Mouse (Mus musculus): ENCODE results near the gene Acot11. TPM values are rescaled to one million over a fixed set of nuclear protein-coding genes. Genes with fewer than 3 reads are reported as not detected.

Gene Acot11
- 10 to 100 TPM; 34.3 to 39.8 TPM for total RNA-seq (2021)

- intact Hi-C loops (cut with DNase I) = loop anchor here (1.0 to 5.0 kb wide), 2 partner anchors 182 to 357 kb away; no protein-coding TSS in a partner anchor
- peak; percentile 64 to 65 for DNase-seq
Measured at GRCm38 (mm10) chr4:106804910-106805274, at the start of gene Acot11. TSS of gene Acot11 (minus strand) at chr4:106804998.

- intact Hi-C loops (cut with DNase I) = no loop called here
- DNase-seq = peak; percentile 14 to 23
Measured at GRCm38 (mm10) chr4:106848290-106849092, 43.7 kb upstream of the Acot11 start.

- intact Hi-C loops (cut with DNase I) = no loop called here
- DNase-seq = peak; percentile 55 to 62
Measured at GRCm38 (mm10) chr4:106847591-106848289, 42.9 kb upstream of the Acot11 start.

- intact Hi-C loops (cut with DNase I) = no loop called here
- no peak for DNase-seq
Measured at GRCm38 (mm10) chr4:106842561-106842960, 37.8 kb upstream of the Acot11 start.

- DNase-seq = no peak
- intact Hi-C loops (cut with DNase I) = loop anchor here (2.0 kb wide), 1 partner anchor 21 kb away; no protein-coding TSS in a partner anchor
Measured at GRCm38 (mm10) chr4:106841856-106842255, 37.1 kb upstream of the Acot11 start.

- DNase-seq = no peak
- intact Hi-C loops (cut with DNase I) = loop anchor here (2.0 kb wide), 1 partner anchor 21 kb away; no protein-coding TSS in a partner anchor
Measured at GRCm38 (mm10) chr4:106841303-106841702, 36.5 kb upstream of the Acot11 start.

GRCm38 (mm10) chr4:106840651-106841145, 35.9 kb upstream of the Acot11 start:
- intact Hi-C loops (cut with DNase I) = loop anchor here (1.0 to 2.0 kb wide), 2 partner anchors 22 to 69 kb away; no protein-coding TSS in a partner anchor
- peak in 1 of 2 experiments; percentile 15 for DNase-seq

GRCm38 (mm10) chr4:106839964-106840611, 35.3 kb upstream of the Acot11 start:
- intact Hi-C loops (cut with DNase I) = loop anchor here (1.0 to 2.0 kb wide), 6 partner anchors 23 to 323 kb away; partner anchors contain the start of genes Cyb5rl and Mrpl37
- peak; percentile 91 for DNase-seq

- intact Hi-C loops (cut with DNase I) = loop anchor here (1.0 to 2.0 kb wide), 4 partner anchors 149 to 323 kb away; partner anchors contain the start of genes Cyb5rl and Mrpl37
- peak; percentile 59 to 76 for DNase-seq
Measured at GRCm38 (mm10) chr4:106839254-106839834, 34.5 kb upstream of the Acot11 start.

GRCm38 (mm10) chr4:106838548-106839253, 33.9 kb upstream of the Acot11 start:
- peak; percentile 100 for DNase-seq
- intact Hi-C loops (cut with DNase I) = loop anchor here (1.0 to 2.0 kb wide), 4 partner anchors 150 to 324 kb away; partner anchors contain the start of genes Cyb5rl and Mrpl37

- intact Hi-C loops (cut with DNase I) = loop anchor here (2.0 kb wide), 3 partner anchors 229 to 325 kb away; partner anchors contain the start of genes Cyb5rl and Mrpl37
- DNase-seq = peak; percentile 70 to 71
Measured at GRCm38 (mm10) chr4:106837964-106838363, 33.2 kb upstream of the Acot11 start.

GRCm38 (mm10) chr4:106837425-106837824, 32.6 kb upstream of the Acot11 start:
- intact Hi-C loops (cut with DNase I) = no loop called here
- no peak for DNase-seq

- DNase-seq = no peak
- intact Hi-C loops (cut with DNase I) = no loop called here
Measured at GRCm38 (mm10) chr4:106830545-106831112, 25.8 kb upstream of the Acot11 start.

- intact Hi-C loops (cut with DNase I) = no loop called here
- DNase-seq = peak; percentile 58 to 72
Measured at GRCm38 (mm10) chr4:106827738-106828361, 23.1 kb upstream of the Acot11 start.

- intact Hi-C loops (cut with DNase I) = no loop called here
- no peak for DNase-seq
Measured at GRCm38 (mm10) chr4:106825229-106825628, 20.4 kb upstream of the Acot11 start.

GRCm38 (mm10) chr4:106819404-106819803, 14.6 kb upstream of the Acot11 start:
- intact Hi-C loops (cut with DNase I) = no loop called here
- no peak for DNase-seq

GRCm38 (mm10) chr4:106818332-106818731, 13.5 kb upstream of the Acot11 start:
- intact Hi-C loops (cut with DNase I) = no loop called here
- DNase-seq = no peak

GRCm38 (mm10) chr4:106817017-106817416, 12.2 kb upstream of the Acot11 start:
- intact Hi-C loops (cut with DNase I) = no loop called here
- no peak for DNase-seq

Data from heart, postnatal 36 days (tissue).